Mouse (Mus musculus) splenic B cell, adult 2 months (primary cell): ENCODE results near the gene Gm28539.

ENCODE experiments used
- DNase-seq: peaks from one replicate; pipeline ENCODE4 v3.0.0-alpha.2; 2011; ENCODE audit warnings: low read depth, low spot score
- H3K27me3 ChIP-seq: 2 replicates; pipeline ENCODE4 v1.6.1; 2012; ENCODE audit warnings: mild to moderate bottlenecking, low read length, moderate library complexity, mixed read lengths; ENCODE audit not compliant: control insufficient read depth, poor library complexity, insufficient read depth, severe bottlenecking
- H3K36me3 ChIP-seq: 2 replicates; pipeline ENCODE4 v1.6.1; 2012; ENCODE audit warnings: mild to moderate bottlenecking, low read length, moderate library complexity, mixed read lengths; ENCODE audit not compliant: control insufficient read depth, poor library complexity, insufficient read depth, severe bottlenecking

Gm28539 gene

GRCm38 (mm10) chr16:18878091-18878720, 41.8 kb downstream of the Gm28539 start:
- no peak for DNase-seq
- H3K27me3 ChIP-seq, result no peaks in the 10 kb centered on the region
- peaks cover 8% of the 10 kb centered on the region; the same call in 1 of the 2 replicates for H3K36me3 ChIP-seq

- 0 out of 2 replicates have a peak, but pooled peaks cover 2% of the 10 kb centered on the region for H3K36me3 ChIP-seq
- no peak for DNase-seq
- H3K27me3 ChIP-seq, result no peaks in the 10 kb centered on the region
These were observed 47.7 kb downstream of the Gm28539 start for GRCm38 (mm10) chr16:18884044-18884443.

GRCm38 (mm10) chr16:18893840-18894372, 57.5 kb downstream of the Gm28539 start:
- peaks cover 3% of the 10 kb centered on the region; the same call in 1 of the 2 replicates for H3K36me3 ChIP-seq
- no peaks in the 10 kb centered on the region for H3K27me3 ChIP-seq
- DNase-seq, result no peak

- Histone ChIP-seq H3K36me3 (peaks cover 7% of the 10 kb centered on the region; the same call in 1 of the 2 replicates), H3K27me3 (no peaks in the 10 kb centered on the region)
- no peak for DNase-seq
These were observed 58.9 kb downstream of the Gm28539 start for GRCm38 (mm10) chr16:18895249-18895648.

GRCm38 (mm10) chr16:18896429-18896828, 60.0 kb downstream of the Gm28539 start:
- peaks cover 7% of the 10 kb centered on the region; the same call in 1 of the 2 replicates for H3K36me3 ChIP-seq
- H3K27me3 ChIP-seq, result no peaks in the 10 kb centered on the region
- DNase-seq, result no peak

- Histone ChIP-seq H3K27me3 (no peaks in the 10 kb centered on the region), H3K36me3 (peaks cover 8% of the 10 kb centered on the region; the same call in 1 of the 2 replicates)
- DNase-seq, result no peak
These were observed 69.3 kb downstream of the Gm28539 start for GRCm38 (mm10) chr16:18905648-18906047.

GRCm38 (mm10) chr16:18916064-18916463, 79.7 kb downstream of the Gm28539 start:
- peaks cover 11% of the 10 kb centered on the region; the same call in 1 of the 2 replicates for H3K36me3 ChIP-seq
- DNase-seq, result no peak

GRCm38 (mm10) chr16:18921771-18922170, 85.4 kb downstream of the Gm28539 start:
- no peaks in the 10 kb centered on the region for H3K27me3 ChIP-seq
- no peak for DNase-seq
- peaks cover 25% of the 10 kb centered on the region for H3K36me3 ChIP-seq

More at GRCm38 (mm10) chr16:18916064-18916463, 79.7 kb downstream of the Gm28539 start:
- no peaks in the 10 kb centered on the region for H3K27me3 ChIP-seq

GRCm38 (mm10) chr16:18927963-18928362, 91.6 kb downstream of the Gm28539 start:
- Histone ChIP-seq H3K27me3 (no peaks in the 10 kb centered on the region; the same call in 1 of the 2 replicates), H3K36me3 (peaks cover 10% of the 10 kb centered on the region)
- DNase-seq, result no peak

GRCm38 (mm10) chr16:18938321-18939082, 102.1 kb downstream of the Gm28539 start:
- Histone ChIP-seq H3K36me3 (peaks cover 12% of the 10 kb centered on the region), H3K27me3 (no peaks in the 10 kb centered on the region)
- no peak for DNase-seq

- no peak for DNase-seq
- Histone ChIP-seq H3K36me3 (peaks cover 10% of the 10 kb centered on the region), H3K27me3 (no peaks in the 10 kb centered on the region)
These were observed 107.5 kb downstream of the Gm28539 start for GRCm38 (mm10) chr16:18943906-18944305.

GRCm38 (mm10) chr16:18948941-18949340, 112.6 kb downstream of the Gm28539 start:
- H3K27me3 ChIP-seq, result no peaks in the 10 kb centered on the region
- peaks cover 6% of the 10 kb centered on the region for H3K36me3 ChIP-seq
- no peak for DNase-seq

- H3K36me3 ChIP-seq, result peaks cover 8% of the 10 kb centered on the region
These were observed 114.0 kb downstream of the Gm28539 start for GRCm38 (mm10) chr16:18950351-18950750.

GRCm38 (mm10) chr16:18952813-18953212, 116.4 kb downstream of the Gm28539 start:
- no peaks in the 10 kb centered on the region for H3K27me3 ChIP-seq
- DNase-seq, result no peak
- H3K36me3 ChIP-seq, result peaks cover 9% of the 10 kb centered on the region

More at GRCm38 (mm10) chr16:18950351-18950750, 114.0 kb downstream of the Gm28539 start:
- no peak for DNase-seq
- H3K27me3 ChIP-seq, result no peaks in the 10 kb centered on the region

- Histone ChIP-seq H3K27me3 (no peaks in the 10 kb centered on the region), H3K36me3 (peaks cover 7% of the 10 kb centered on the region)
- no peak for DNase-seq
These were observed 118.7 kb downstream of the Gm28539 start for GRCm38 (mm10) chr16:18955070-18955469.
